Mouse (Mus musculus) hindbrain, embryonic 14.5 days (tissue): ENCODE data around the gene Padi1. TPM values are rescaled to one million over a fixed set of nuclear protein-coding genes. Genes with fewer than 3 reads are reported as not detected.

Source experiments
- ATAC-seq: fragments of 200-750 bp; cut with Nextera tagmentation; 2 replicates; pipeline ENCODE4 v1.8.0; 2017; ENCODE audit warnings: moderate number of reproducible peaks, mild to moderate bottlenecking, moderate TSS enrichment, moderate library complexity; ENCODE audit not compliant: low FRiP score
- DNase-seq: peaks from one replicate; pipeline ENCODE4 v3.0.0-alpha.2; 2015; ENCODE audit warnings: low spot score
- H3K27ac ChIP-seq: fragments of 300-500 bp; sonication (generic); 2 replicates; pipeline ENCODE4 v1.5.1; 2014; ENCODE audit warnings: mild to moderate bottlenecking, moderate library complexity
- H3K27me3 ChIP-seq: fragments of 300-500 bp; sonication (generic); 2 replicates; pipeline ENCODE4 v1.6.1; 2014; ENCODE audit warnings: mild to moderate bottlenecking, low read length, mixed read lengths; ENCODE audit not compliant: control insufficient read depth, insufficient read depth
- H3K36me3 ChIP-seq: fragments of 300-500 bp; sonication (generic); replicated peaks from 2 replicates; pipeline ENCODE4 v1.6.1; 2014; ENCODE audit not compliant: control insufficient read depth, insufficient read depth
- H3K4me1 ChIP-seq: fragments of 300-500 bp; sonication (generic); replicated peaks from 2 replicates; pipeline ENCODE4 v1.6.1; 2014; ENCODE audit warnings: antibody characterized with exemption, low read length, mixed read lengths; ENCODE audit not compliant: control insufficient read depth, insufficient read depth
- H3K4me2 ChIP-seq: fragments of 300-500 bp; sonication (generic); replicated peaks from 2 replicates; pipeline ENCODE4 v1.6.1; 2014; ENCODE audit warnings: mild to moderate bottlenecking, moderate library complexity
- H3K4me3 ChIP-seq: fragments of 300-500 bp; sonication (generic); replicated peaks from 2 replicates; pipeline ENCODE4 v1.5.1; 2014; ENCODE audit warnings: mild to moderate bottlenecking, low read length
- H3K9ac ChIP-seq: fragments of 300-500 bp; sonication (generic); 2 replicates; pipeline ENCODE4 v1.6.1; 2014
- H3K9me3 ChIP-seq: fragments of 300-500 bp; sonication (generic); 2 replicates; pipeline ENCODE4 v1.6.1; 2016; ENCODE audit warnings: low read length; ENCODE audit not compliant: control insufficient read depth
- WGBS: fragments of 180-500 bp; shearing (Covaris S2); extraction: QIAGEN DNeasy Blood & Tissue Kit; methylation state at CpG from one replicate; pipeline ENCODE4 v1.1.7; 2014; 5-methylcytosine and 5-hydroxymethylcytosine counted together
- polyA plus RNA-seq: library from polyadenylated mRNA; unstranded; fragments of >200 nt; fragmentation: Nextera tagmentation; extraction: Ambion mirVana; gene quantifications from 2 replicates; pipeline ENCODE4 v1.2.1, GENCODE M21; 2014

Gene Padi1
- polyA plus RNA-seq, 1 experiment from 2014 or later: not detected

DNA sequence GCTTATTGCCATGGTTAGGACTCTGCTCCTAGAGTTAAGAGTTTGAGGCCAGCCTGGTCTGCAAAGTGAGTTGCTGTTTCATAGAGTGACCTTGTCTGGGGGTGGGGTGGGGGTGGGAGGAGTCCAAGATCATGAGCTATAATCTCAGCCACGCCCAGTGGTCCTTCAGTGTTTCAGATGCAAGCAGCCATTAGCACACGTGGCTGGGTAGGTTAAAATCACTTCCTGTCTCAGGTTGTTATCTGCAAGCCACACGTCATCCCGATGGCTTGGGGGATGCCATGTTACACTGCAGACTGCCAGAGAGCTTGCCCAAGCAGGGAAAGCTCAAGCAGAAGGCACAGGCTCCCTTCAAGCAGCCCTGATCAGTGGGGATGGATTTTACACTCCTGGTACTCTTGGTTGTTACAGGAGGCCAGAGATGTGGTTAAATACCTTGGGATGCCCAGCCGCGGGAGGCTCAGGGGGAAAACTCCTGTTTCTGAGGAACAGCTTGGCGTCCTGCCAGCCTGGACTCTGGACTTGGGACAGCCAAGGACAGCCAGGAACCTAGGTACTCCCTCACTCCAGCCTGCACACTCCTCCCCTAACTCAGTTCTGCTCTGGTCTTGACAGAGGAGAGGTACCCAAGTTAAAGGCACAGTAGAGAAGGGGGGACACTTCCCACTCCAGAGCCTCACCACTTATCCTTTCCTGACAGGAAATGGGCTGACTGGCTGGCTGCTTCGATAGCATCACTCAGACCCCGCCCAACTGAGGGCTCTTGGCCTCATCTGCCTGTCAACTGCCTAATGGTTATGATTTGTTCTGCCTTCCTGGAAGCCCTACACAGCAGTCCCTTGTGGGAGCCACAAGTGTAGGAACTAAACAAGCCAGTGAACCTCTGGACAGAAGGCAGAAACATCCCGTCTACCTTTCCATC is 29.3 kb downstream of the Padi1 start:
- H3K4me2 ChIP-seq: no peak overlapping the region
- no peak overlapping the region for H3K9ac ChIP-seq
- WGBS: 59% methylated on average over 10 of the region's 10 CpGs
- ATAC-seq (no peak), DNase-seq (no peak)
- no peaks in the 10 kb centered on the region for H3K36me3 ChIP-seq
- peaks cover 11% of the 10 kb centered on the region; the same call in 1 of the 2 replicates for H3K4me1 ChIP-seq
- no peak overlapping the region for H3K4me3 ChIP-seq
- no peaks in the 10 kb centered on the region for H3K9me3 ChIP-seq
- H3K27me3 ChIP-seq: no peaks in the 10 kb centered on the region
- no peak overlapping the region for H3K27ac ChIP-seq

DNA sequence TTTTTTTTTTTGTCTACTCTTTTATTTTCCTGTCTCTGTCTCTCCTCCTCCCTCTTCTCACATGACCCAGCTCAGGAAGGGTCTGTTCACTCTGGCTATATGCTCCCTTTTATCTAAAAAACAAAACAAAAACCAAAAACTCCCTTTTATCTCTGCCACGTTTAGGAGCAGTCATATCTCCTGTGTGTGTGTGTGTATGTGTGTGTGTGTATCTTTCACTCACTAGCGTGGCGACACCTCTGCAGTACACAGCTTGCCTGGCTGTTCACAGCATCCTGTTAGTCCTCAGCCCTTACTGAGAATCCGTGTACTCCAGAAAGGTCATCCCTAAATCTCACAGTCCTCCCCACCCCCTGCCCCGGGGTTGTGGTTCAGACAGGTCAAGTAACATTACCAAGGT is 30.1 kb downstream of the Padi1 start:
- no peaks in the 10 kb centered on the region for H3K27me3 ChIP-seq
- 74% methylated on average over 5 of the region's 5 CpGs for WGBS
- no peak overlapping the region for H3K4me3 ChIP-seq
- H3K27ac ChIP-seq: no peak overlapping the region
- no peak overlapping the region for H3K4me2 ChIP-seq
- H3K36me3 ChIP-seq: no peaks in the 10 kb centered on the region
- peaks cover 11% of the 10 kb centered on the region; the same call in 1 of the 2 replicates for H3K4me1 ChIP-seq
- no peak overlapping the region for H3K9ac ChIP-seq
- no peak for DNase-seq
- H3K9me3 ChIP-seq: no peaks in the 10 kb centered on the region
- no peak for ATAC-seq

DNA sequence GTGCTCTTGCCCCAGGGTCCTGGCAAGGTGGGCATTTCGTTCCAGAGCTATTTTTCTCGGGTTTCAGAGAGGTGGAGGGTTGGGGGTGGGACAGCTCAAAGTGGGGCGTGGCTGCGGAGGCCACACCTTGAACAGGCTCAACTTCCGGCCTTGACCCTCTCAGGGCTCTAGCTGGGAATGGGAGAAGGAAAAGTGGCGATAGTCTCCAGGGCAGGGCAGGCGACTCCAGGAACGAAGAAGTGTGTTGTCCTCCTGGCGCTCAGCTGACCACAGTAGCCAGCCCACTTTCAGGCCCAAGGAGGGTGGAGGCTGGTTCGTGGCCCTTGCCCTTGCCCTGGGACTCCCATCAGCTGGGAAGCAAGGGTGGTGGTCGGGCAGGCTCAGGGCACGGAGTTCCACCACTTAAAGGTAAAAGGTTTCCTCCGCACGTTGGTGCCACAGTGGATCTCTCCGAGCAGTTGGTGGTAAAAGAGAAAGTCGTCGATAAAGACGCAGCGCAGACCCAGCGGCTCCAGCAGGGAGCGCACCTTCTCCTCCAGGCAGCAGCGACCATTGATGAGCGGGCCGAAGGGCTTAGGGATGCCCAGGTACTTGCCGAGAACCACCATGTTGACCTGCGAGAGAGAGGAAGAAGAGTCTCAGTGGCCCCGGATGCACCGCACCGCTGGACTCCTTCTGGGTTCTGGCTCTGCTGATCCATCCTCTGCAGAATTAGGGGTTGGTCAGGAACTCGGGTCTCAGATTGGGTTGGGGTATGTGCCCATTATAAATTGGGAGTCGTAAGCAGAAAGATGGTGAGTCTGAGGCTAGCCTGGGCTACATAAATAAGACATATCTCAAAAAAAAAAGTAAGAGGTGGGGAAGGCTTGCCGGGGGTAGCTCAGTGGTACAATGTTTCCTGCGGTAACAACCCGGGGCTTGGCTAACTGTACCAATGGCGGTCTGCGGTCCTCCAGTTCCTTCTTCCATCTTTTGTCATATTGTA is 31.0 kb downstream of the Padi1 start:
- no peak overlapping the region for H3K9ac ChIP-seq
- H3K4me3 ChIP-seq: no peak overlapping the region
- WGBS: 27% methylated on average over 36 of the region's 36 CpGs
- peaks cover 11% of the 10 kb centered on the region; the same call in 1 of the 2 replicates for H3K4me1 ChIP-seq
- no peaks in the 10 kb centered on the region for H3K36me3 ChIP-seq
- H3K4me2 ChIP-seq: peak overlapping the region; percentile 36
- ATAC-seq (no peak), DNase-seq (no peak)
- H3K27ac ChIP-seq: no peak overlapping the region
- H3K9me3 ChIP-seq: no peaks in the 10 kb centered on the region
- no peaks in the 10 kb centered on the region for H3K27me3 ChIP-seq

DNA sequence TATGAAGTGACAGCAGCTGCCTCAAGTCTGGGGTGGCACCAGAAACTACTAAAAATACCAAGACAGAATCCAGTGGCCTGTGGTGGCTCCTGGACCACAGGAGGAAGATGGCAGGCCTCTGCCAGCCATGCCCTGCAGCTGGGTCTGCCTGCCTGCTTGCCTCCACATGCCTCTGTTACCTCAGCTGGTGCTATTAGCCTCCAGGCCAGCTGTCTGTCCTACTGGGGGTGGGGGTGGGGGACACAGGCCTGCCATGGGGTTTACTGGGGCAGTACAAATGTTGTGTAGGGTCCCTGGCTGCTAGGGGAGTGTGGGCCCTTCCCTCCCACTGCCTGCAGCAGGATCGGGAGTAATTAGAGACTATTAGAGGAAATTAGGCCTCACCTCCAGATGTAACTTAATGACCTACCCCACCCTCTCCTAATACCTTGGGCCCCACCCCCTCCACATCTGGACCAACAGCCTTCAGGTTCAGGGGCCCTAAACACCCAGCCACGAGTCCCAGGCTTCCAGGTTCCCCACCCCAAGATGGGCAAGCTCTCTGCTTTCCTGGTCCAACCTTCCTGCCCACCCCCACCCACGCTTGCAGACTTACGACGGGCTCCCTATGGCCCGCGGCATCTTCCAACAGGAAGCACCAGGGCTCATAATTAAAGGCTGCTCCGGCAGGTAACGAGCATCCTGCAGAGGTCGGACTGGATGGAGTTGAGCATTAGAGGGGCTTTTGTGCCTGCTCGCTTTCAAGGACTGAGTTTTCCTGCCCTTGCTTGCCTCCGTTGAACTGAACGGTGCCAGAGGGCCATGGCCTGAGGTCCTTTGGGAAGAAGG is 32.0 kb downstream of the Padi1 start:
- H3K9ac ChIP-seq: no peak overlapping the region
- H3K27me3 ChIP-seq: no peaks in the 10 kb centered on the region
- no peaks in the 10 kb centered on the region for H3K36me3 ChIP-seq
- ATAC-seq (no peak), DNase-seq (no peak)
- H3K4me2 ChIP-seq: no peak overlapping the region
- H3K4me1 ChIP-seq: peaks cover 11% of the 10 kb centered on the region; the same call in 1 of the 2 replicates
- no peaks in the 10 kb centered on the region for H3K9me3 ChIP-seq
- 30% methylated on average over 13 of the region's 13 CpGs for WGBS
- H3K27ac ChIP-seq: no peak overlapping the region
- no peak overlapping the region for H3K4me3 ChIP-seq

DNA sequence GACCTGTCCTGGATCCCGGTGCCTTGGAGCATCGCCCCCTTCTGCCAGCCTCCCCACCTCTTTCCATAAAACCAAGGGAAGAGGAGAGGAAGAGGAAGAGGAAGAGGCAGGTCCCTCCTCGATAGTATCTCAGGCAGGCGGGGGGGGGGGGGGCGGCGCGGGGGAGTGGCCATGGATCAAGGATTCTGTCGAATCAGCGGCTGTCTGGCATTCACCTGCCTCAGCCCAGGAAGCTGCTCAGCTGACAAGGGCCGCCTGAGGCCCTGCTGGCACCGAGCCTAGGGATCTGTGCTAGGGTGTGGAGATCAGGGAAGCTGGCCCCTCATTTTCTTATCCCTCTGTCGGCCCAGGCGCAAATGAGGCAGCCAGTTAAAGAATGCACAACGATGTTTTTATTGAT is 33.0 kb downstream of the Padi1 start:
- Histone ChIP-seq H3K27me3 (no peaks in the 10 kb centered on the region), H3K4me1 (peaks cover 11% of the 10 kb centered on the region; the same call in 1 of the 2 replicates), H3K27ac (no peak overlapping the region), H3K4me3 (no peak overlapping the region), H3K4me2 (no peak overlapping the region), H3K36me3 (no peaks in the 10 kb centered on the region), H3K9me3 (no peaks in the 10 kb centered on the region), H3K9ac (no peak overlapping the region)
- ATAC-seq (no peak), DNase-seq (no peak)
- WGBS: 37% methylated on average over 10 of the region's 14 CpGs

DNA sequence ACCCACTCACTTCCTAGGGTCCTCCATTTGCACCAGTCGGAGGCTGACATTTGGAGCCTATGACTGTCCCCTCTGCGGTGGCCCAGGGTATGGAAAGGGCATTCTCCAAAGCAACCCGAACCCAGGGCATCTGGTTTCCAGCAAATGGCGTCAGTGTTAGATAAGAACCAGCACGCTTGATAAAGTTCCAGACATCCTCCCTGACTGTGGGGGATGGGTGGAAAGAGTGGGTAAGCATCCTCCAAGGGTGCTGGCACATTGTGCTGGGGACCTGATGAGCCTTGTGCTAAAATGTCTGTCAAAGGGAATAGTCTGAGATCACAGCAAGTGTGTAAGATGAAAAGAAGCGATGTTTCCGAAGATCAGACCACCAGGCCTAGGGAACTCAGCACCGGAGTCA is 33.4 kb downstream of the Padi1 start:
- 78% methylated on average over 8 of the region's 8 CpGs for WGBS

DNA sequence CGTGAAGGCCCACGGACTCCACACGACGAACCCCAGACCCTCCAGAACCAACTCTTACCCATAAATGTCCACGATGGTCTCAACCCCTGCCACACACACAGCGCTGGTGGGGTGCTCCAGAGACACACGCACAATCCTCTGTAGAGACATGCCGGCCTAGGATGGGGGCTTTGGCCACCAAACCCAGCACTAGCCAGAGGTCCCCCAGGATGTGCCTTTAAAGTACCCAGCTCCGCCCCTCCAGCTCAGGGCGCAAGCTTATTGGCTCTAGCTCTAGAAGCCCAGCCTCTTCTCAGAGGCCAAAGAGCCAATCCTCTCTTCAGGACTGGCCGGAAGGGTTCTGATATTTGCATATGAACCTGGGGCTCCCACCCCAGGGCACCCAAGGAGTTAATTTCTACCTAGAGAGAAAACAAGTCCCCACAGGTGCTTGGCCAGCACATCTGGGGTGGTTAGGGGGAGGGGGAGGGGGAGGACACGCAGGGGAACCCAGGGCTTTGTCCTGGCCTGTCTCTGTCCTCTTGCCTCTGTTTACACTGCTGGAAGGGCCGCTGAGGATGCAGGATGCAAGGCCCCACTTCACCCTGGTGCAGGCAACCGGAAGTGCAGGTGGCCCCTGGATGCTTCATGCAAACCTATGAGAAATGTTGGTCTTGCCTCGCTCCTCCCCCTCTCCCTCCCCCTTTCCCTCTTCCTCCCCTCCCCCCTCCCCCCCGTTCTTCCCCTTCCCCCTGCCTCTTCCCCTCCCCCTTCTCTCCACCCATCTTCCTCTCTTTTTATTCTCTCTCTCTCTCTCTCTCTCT is 34.9 kb downstream of the Padi1 start, which contains the start of gene Padi3:
Padi3 (minus strand) TSS at position 191 of the 803 bp plus-strand sequence.
- no peak for ATAC-seq
- 76% methylated on average over 16 of the region's 16 CpGs for WGBS

More for the DNA sequence above, 33.4 kb downstream of the Padi1 start:
- Histone ChIP-seq H3K9ac (no peak overlapping the region), H3K4me2 (no peak overlapping the region), H3K27ac (no peak overlapping the region), H3K36me3 (no peaks in the 10 kb centered on the region), H3K4me3 (no peak overlapping the region), H3K9me3 (no peaks in the 10 kb centered on the region), H3K27me3 (no peaks in the 10 kb centered on the region), H3K4me1 (peaks cover 11% of the 10 kb centered on the region; the same call in 1 of the 2 replicates)
- no peak for DNase-seq
- ATAC-seq: no peak

DNA sequence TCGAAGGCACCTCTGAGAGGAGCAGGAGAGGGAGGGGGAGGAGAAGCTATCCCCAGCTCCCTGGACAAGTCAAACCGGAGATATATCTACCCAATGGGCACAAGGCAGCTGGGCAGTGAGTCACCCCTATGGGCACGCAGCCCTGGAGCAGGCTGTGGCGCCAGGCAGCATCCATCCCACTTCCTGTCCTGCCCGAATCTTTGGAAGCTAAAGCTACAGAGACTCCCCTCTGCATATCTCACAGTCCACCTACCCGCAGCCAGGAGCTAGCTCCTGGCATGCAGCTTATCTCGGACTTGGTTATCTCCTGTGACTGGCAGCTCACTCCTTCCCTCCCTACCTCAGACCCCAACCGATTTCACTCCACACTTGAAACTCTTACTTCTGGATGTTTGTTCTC is 36.5 kb downstream of the Padi1 start:
- Histone ChIP-seq H3K9me3 (no peaks in the 10 kb centered on the region), H3K4me3 (no peak overlapping the region), H3K4me2 (no peak overlapping the region), H3K36me3 (no peaks in the 10 kb centered on the region), H3K27me3 (no peaks in the 10 kb centered on the region), H3K4me1 (peaks cover 11% of the 10 kb centered on the region; the same call in 1 of the 2 replicates), H3K27ac (no peak overlapping the region), H3K9ac (no peak overlapping the region)
- ATAC-seq (no peak), DNase-seq (no peak)
- WGBS: 85% methylated on average over 8 of the region's 8 CpGs

More for the DNA sequence above, 34.9 kb downstream of the Padi1 start, which contains the start of gene Padi3:
- H3K4me1 ChIP-seq: peaks cover 11% of the 10 kb centered on the region; the same call in 1 of the 2 replicates
- H3K9ac ChIP-seq: no peak within 1 kb of the TSS
- DNase-seq: no peak
- H3K36me3 ChIP-seq: no peaks in the 10 kb centered on the region
- H3K4me2 ChIP-seq: no peak within 1 kb of the TSS
- H3K4me3 ChIP-seq: no peak within 1 kb of the TSS
- no peaks in the 10 kb centered on the region for H3K27me3 ChIP-seq
- H3K27ac ChIP-seq: no peak within 1 kb of the TSS
- no peaks in the 10 kb centered on the region for H3K9me3 ChIP-seq
